Mouse (Mus musculus) intestine, postnatal 0 days (tissue): ENCODE results near the gene Cnfn. TPM values are rescaled to one million over a fixed set of nuclear protein-coding genes. Genes with fewer than 3 reads are reported as not detected.
A peak's percentile ranks its signal among the peaks of the same experiment; 100 is the strongest.

ENCODE experiments used
- ATAC-seq: fragments of 200-750 bp; cut with Nextera tagmentation; 2 replicates; pipeline ENCODE4 v1.8.0; 2017; ENCODE audit warnings: mild to moderate bottlenecking, moderate TSS enrichment, moderate library complexity
- H3K27ac ChIP-seq: fragments of 300-500 bp; sonication (generic); 2 replicates; pipeline ENCODE4 v1.5.1; 2014; ENCODE audit warnings: mild to moderate bottlenecking, low read depth, low read length, moderate library complexity
- H3K27me3 ChIP-seq: fragments of 300-500 bp; sonication (generic); replicated peaks from 2 replicates; pipeline ENCODE4 v1.6.1; 2014; ENCODE audit warnings: low read length, mixed read lengths; ENCODE audit not compliant: control insufficient read depth, insufficient read depth
- H3K36me3 ChIP-seq: fragments of 300-500 bp; sonication (generic); 2 replicates; pipeline ENCODE4 v1.6.1; 2014; ENCODE audit warnings: mild to moderate bottlenecking, moderate library complexity; ENCODE audit not compliant: control insufficient read depth, insufficient read depth
- H3K4me1 ChIP-seq: fragments of 300-500 bp; sonication (generic); replicated peaks from 2 replicates; pipeline ENCODE4 v1.6.1; 2014; ENCODE audit warnings: antibody characterized with exemption, low read length, mixed read lengths; ENCODE audit not compliant: control insufficient read depth, insufficient read depth
- H3K4me2 ChIP-seq: fragments of 300-500 bp; sonication (generic); replicated peaks from 2 replicates; pipeline ENCODE4 v1.6.1; 2014; ENCODE audit warnings: low read depth, mild to moderate bottlenecking, moderate library complexity
- H3K4me3 ChIP-seq: fragments of 300-500 bp; sonication (generic); 2 replicates; pipeline ENCODE4 v1.5.1; 2014; ENCODE audit warnings: low read depth, low read length
- H3K9ac ChIP-seq: fragments of 300-500 bp; sonication (generic); 2 replicates; pipeline ENCODE4 v1.6.1; 2014; ENCODE audit warnings: mild to moderate bottlenecking, low read depth, low read length
- H3K9me3 ChIP-seq: fragments of 300-500 bp; sonication (generic); 2 replicates; pipeline ENCODE4 v1.6.1; 2016; ENCODE audit warnings: mixed run types; ENCODE audit not compliant: control insufficient read depth
- CTCF ChIP-seq: sonication (generic); IDR thresholded peaks from 2 replicates; pipeline ENCODE4 v1.5.1; 2016; ENCODE audit warnings: low read depth, mild to moderate bottlenecking, control low read depth, antibody characterized with exemption, moderate library complexity
- WGBS: fragments of 180-500 bp; shearing (Covaris S2); extraction: QIAGEN DNeasy Blood & Tissue Kit; methylation state at CpG from one replicate; pipeline ENCODE4 v1.1.7; 2014; 5-methylcytosine and 5-hydroxymethylcytosine counted together
- polyA plus RNA-seq: library from polyadenylated mRNA; unstranded; fragments of >200 nt; fragmentation: Nextera tagmentation; extraction: Ambion mirVana; gene quantifications from 2 replicates; pipeline ENCODE4 v1.2.1, GENCODE M21; 2015

The Cnfn gene
- polyA plus RNA-seq, 1 experiment from 2014 or later, result 0.33 TPM

GRCm38 (mm10) chr7:25385259-25385658, 15.7 kb upstream of the Cnfn start:
- ATAC-seq, result no peak
- H3K4me2 ChIP-seq, result no peak overlapping the region
- H3K27me3 ChIP-seq, result no peaks in the 10 kb centered on the region
- H3K36me3 ChIP-seq, result peaks cover 56% of the 10 kb centered on the region
- no peak overlapping the region for H3K4me3 ChIP-seq
- no peak for TF ChIP-seq CTCF
- peaks cover 15% of the 10 kb centered on the region for H3K4me1 ChIP-seq
- no peak overlapping the region; the same call in 1 of the 2 replicates for H3K27ac ChIP-seq
- 92% methylated on average over 12 of the region's 12 CpGs for WGBS
- no peak overlapping the region for H3K9ac ChIP-seq
- H3K9me3 ChIP-seq, result no peaks in the 10 kb centered on the region

DNA sequence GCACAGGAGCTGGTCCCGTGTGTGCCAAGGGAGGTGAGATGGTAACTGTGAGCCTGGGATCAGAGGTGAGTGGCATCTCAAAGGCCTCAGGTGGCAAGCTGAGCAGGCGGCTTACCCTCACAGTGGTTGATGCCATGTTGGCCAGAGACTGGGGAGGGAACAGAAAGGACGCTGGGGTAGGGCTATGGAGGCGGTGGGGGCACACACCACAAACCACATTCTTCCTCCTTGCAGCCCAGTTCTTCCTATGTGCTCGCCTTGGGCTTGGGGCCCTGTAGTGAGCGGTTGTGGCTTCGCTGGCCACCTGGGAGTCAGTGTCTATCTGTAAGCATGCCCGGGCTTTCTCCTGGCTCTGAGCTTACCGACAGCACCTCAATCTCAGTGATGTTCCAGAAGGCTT, 15.3 kb upstream of the Cnfn start:
- H3K9ac ChIP-seq, result no peak overlapping the region
- no peak overlapping the region for H3K4me3 ChIP-seq
- no peak for TF ChIP-seq CTCF
- H3K27ac ChIP-seq, result no peak overlapping the region
- WGBS, result 88% methylated on average over 9 of the region's 9 CpGs
- H3K4me2 ChIP-seq, result no peak overlapping the region
- no peaks in the 10 kb centered on the region for H3K9me3 ChIP-seq
- H3K27me3 ChIP-seq, result no peaks in the 10 kb centered on the region
- peaks cover 56% of the 10 kb centered on the region for H3K36me3 ChIP-seq
- no peak for ATAC-seq
- peaks cover 12% of the 10 kb centered on the region for H3K4me1 ChIP-seq

GRCm38 (mm10) chr7:25384318-25384717, 14.8 kb upstream of the Cnfn start:
- WGBS, result 91% methylated on average over 13 of the region's 13 CpGs
- no peak overlapping the region for H3K9ac ChIP-seq
- peaks cover 7% of the 10 kb centered on the region for H3K4me1 ChIP-seq
- H3K9me3 ChIP-seq, result no peaks in the 10 kb centered on the region
- TF ChIP-seq CTCF, result no peak
- H3K4me2 ChIP-seq, result no peak overlapping the region
- H3K27ac ChIP-seq, result no peak overlapping the region
- no peak for ATAC-seq
- H3K36me3 ChIP-seq, result peaks cover 56% of the 10 kb centered on the region
- no peaks in the 10 kb centered on the region for H3K27me3 ChIP-seq
- H3K4me3 ChIP-seq, result no peak overlapping the region

DNA sequence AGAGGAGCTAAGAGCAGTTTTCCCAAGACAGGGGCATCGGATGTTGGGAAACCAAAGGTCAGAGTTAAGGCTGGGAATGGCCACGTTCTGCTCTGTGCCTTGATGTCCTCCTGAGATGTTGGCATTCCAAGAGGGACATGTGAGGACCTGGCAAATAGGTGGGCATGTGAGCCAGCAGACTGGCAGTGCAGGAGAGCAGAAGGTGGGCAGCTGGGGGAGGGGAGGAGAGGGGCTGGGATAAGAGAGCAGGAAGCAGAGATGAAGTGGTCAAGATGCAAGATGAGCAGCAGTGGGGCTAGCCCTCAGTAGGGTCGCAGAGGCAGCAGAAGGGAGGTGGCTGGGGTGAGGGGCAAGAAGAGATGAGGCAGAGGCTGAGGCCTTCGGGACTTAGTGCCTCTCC, 14.4 kb upstream of the Cnfn start:
- Histone ChIP-seq H3K27ac (no peak overlapping the region), H3K4me2 (no peak overlapping the region), H3K9me3 (no peaks in the 10 kb centered on the region), H3K4me1 (peaks cover 4% of the 10 kb centered on the region), H3K4me3 (no peak overlapping the region), H3K9ac (no peak overlapping the region), H3K36me3 (peaks cover 56% of the 10 kb centered on the region), H3K27me3 (no peaks in the 10 kb centered on the region)
- no peak for ATAC-seq
- no peak for TF ChIP-seq CTCF
- 87% methylated on average over 4 of the region's 4 CpGs for WGBS

DNA sequence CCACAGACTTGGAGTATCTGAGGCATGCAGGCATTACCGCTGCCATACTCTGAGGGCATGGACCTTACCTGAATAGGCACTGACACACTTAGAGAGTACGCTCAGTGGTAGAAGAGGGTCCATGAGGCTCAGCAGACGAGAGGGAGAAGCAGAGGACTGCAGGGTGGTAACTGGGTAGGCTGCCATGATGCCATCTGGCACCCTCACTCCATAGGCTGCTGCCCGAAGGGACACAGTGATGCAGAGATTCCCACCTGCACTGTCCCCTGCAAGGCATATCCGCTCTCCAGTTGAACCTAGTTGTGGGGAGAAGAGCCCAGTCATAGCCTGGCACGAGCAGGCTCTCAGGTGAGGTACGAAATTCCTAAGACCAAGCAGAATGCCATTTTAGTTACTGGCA, 13.9 kb upstream of the Cnfn start:
- no peaks in the 10 kb centered on the region for H3K9me3 ChIP-seq
- H3K4me1 ChIP-seq, result peaks cover 4% of the 10 kb centered on the region
- peaks cover 53% of the 10 kb centered on the region for H3K36me3 ChIP-seq
- H3K9ac ChIP-seq, result no peak overlapping the region
- ATAC-seq, result no peak
- H3K27me3 ChIP-seq, result no peaks in the 10 kb centered on the region
- no peak overlapping the region for H3K27ac ChIP-seq
- no peak overlapping the region for H3K4me2 ChIP-seq
- no peak for TF ChIP-seq CTCF
- H3K4me3 ChIP-seq, result no peak overlapping the region
- 93% methylated on average over 7 of the region's 7 CpGs for WGBS

DNA sequence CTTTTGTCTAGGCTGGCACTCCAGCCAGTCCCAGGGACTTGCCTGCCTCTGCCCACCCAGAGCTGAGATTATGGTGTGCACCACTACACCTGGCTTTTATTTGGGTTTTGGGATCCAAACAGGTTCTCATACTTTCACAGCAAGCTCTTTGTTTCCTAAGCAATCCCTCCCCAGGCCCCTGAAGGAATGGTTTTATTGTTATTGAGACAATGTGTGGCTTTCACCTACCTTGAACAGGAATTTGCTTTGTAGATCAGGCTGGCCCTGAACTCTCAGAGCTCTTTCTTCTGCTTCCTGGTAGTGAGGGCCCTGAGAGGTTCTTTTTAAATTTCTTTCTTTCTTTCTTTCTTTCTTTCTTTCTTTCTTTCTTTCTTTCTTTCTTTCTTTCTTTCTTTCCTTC, 13.0 kb upstream of the Cnfn start:
- Histone ChIP-seq H3K9me3 (no peaks in the 10 kb centered on the region), H3K4me3 (no peak overlapping the region), H3K36me3 (peaks cover 45% of the 10 kb centered on the region), H3K4me2 (no peak overlapping the region), H3K4me1 (peaks cover 4% of the 10 kb centered on the region), H3K9ac (no peak overlapping the region), H3K27ac (no peak overlapping the region), H3K27me3 (no peaks in the 10 kb centered on the region)
- ATAC-seq, result no peak
- no peak for TF ChIP-seq CTCF

DNA sequence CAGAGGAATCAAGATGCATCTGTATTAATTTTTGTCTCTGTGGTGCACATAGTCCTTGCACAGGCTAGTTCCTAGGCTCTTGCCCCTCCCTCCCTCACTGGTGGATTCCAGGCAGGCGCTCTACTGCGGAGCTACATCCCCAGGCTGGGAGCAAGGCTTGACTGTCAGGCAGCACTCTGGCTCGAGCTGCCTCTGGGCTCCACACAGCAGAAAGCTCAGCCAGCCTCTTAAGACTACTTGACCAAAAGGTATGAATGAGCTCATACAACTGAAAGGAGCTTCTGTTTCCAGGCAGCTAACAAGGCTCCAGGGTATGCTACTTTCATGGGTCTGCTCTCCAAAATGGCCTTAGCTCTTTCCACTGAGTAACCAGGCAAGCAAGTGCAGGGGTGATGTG, 11.8 kb upstream of the Cnfn start:
- 71% methylated on average over 3 of the region's 3 CpGs for WGBS
- Histone ChIP-seq H3K27ac (0 out of 2 replicates have a peak overlapping the region, but pooled peaks have one; percentile 28), H3K4me1 (no peaks in the 10 kb centered on the region; the same call in 1 of the 2 replicates), H3K4me3 (no peak overlapping the region), H3K27me3 (no peaks in the 10 kb centered on the region), H3K36me3 (peaks cover 35% of the 10 kb centered on the region), H3K9ac (no peak overlapping the region), H3K9me3 (no peaks in the 10 kb centered on the region), H3K4me2 (no peak overlapping the region)
- ATAC-seq, result no peak
- no peak for TF ChIP-seq CTCF
